Mouse (Mus musculus): ENCODE results near the gene Npas2.

- TF ChIP-seq CTCF (IDR thresholded peaks at IDR 0.05; ENCODE audit: borderline replicate concordance, insufficient read depth, low read length): no peak
- TF ChIP-seq POLR2A (IDR thresholded peaks at IDR 0.05; ENCODE audit: low read depth, low read length): no peak
Measured at GRCm38 (mm10) chr1:39338831-39339230, 145.3 kb downstream of the Npas2 start.
